Mouse (Mus musculus) neural tube, embryonic 15.5 days (tissue): ENCODE measurements at regions not wholly inside any gene's neighbourhood (a gene's known extent, or its start where the extent isn't known, plus 50 kb on each side); places are given as distances from the start of the nearest gene placed in this dataset.
"Not testable (repeated sequence)": the region's sequence is repeated elsewhere in the genome, so short reads cannot be mapped to it uniquely, and the experiment has no call there.

Source experiments
- ATAC-seq: fragments of 200-750 bp; cut with Nextera tagmentation; 2 replicates; pipeline ENCODE4 v1.8.0; 2017; ENCODE audit warnings: mild to moderate bottlenecking, moderate TSS enrichment, moderate library complexity; ENCODE audit not compliant: low FRiP score
- H3K27ac ChIP-seq: fragments of 300-500 bp; sonication (generic); replicated peaks from 2 replicates; pipeline ENCODE4 v1.5.1; 2015; ENCODE audit warnings: mild to moderate bottlenecking, inconsistent platforms
- H3K27me3 ChIP-seq: fragments of 300-500 bp; sonication (generic); replicated peaks from 2 replicates; pipeline ENCODE4 v1.6.1; 2015; ENCODE audit warnings: inconsistent platforms
- H3K36me3 ChIP-seq: fragments of 300-500 bp; sonication (generic); 2 replicates; pipeline ENCODE4 v1.6.1; 2015; ENCODE audit warnings: inconsistent platforms
- H3K4me1 ChIP-seq: fragments of 300-500 bp; sonication (generic); 2 replicates; pipeline ENCODE4 v1.6.1; 2015; ENCODE audit warnings: inconsistent platforms
- H3K4me2 ChIP-seq: fragments of 300-500 bp; sonication (generic); 2 replicates; pipeline ENCODE4 v1.6.1; 2015; ENCODE audit warnings: inconsistent platforms, mild to moderate bottlenecking, moderate library complexity
- H3K4me3 ChIP-seq: fragments of 300-500 bp; sonication (generic); replicated peaks from 2 replicates; pipeline ENCODE4 v1.5.1; 2015; ENCODE audit warnings: mild to moderate bottlenecking, inconsistent platforms
- H3K9ac ChIP-seq: fragments of 300-500 bp; sonication (generic); replicated peaks from 2 replicates; pipeline ENCODE4 v1.6.1; 2015; ENCODE audit warnings: mild to moderate bottlenecking, inconsistent platforms
- H3K9me3 ChIP-seq: fragments of 300-500 bp; sonication (generic); replicated peaks from 2 replicates; pipeline ENCODE4 v1.6.1; 2016; ENCODE audit warnings: inconsistent platforms
- WGBS: fragments of 180-500 bp; shearing (Covaris S2); methylation state at CpG from one replicate; pipeline ENCODE4 v1.1.7; 2015; ENCODE audit warnings: mixed read lengths; 5-methylcytosine and 5-hydroxymethylcytosine counted together

- Histone ChIP-seq H3K27me3 (0 out of 2 replicates have a peak, but pooled peaks cover 2% of the 10 kb centered on the region), H3K9me3 (no peaks in the 10 kb centered on the region), H3K36me3 (no peaks in the 10 kb centered on the region), H3K27ac (peak overlapping the region; percentile 80), H3K4me3 (no peak overlapping the region), H3K9ac (no peak overlapping the region; the same call in 1 of the 2 replicates), H3K4me2 (no peak overlapping the region), H3K4me1 (peaks cover 42% of the 10 kb centered on the region)
- WGBS = 11% methylated on average over 11 of the region's 11 CpGs
- ATAC-seq = peak; percentile 48
Observed at GRCm38 (mm10) chr12:29356681-29357397, 171.3 kb upstream of the Myt1l start.

GRCm38 (mm10) chr12:29361236-29361635 lies 166.9 kb upstream of the Myt1l start:
- WGBS = 93% methylated on average over 6 of the region's 6 CpGs
- H3K9ac ChIP-seq = no peak overlapping the region
- ATAC-seq = no peak
- peaks cover 21% of the 10 kb centered on the region for H3K4me1 ChIP-seq
- H3K4me3 ChIP-seq = no peak overlapping the region
- no peak overlapping the region for H3K27ac ChIP-seq
- 0 out of 2 replicates have a peak, but pooled peaks cover 2% of the 10 kb centered on the region for H3K27me3 ChIP-seq
- H3K4me2 ChIP-seq = no peak overlapping the region
- H3K9me3 ChIP-seq = no peaks in the 10 kb centered on the region
- H3K36me3 ChIP-seq = no peaks in the 10 kb centered on the region

- Histone ChIP-seq H3K4me2 (peak overlapping the region; percentile 49), H3K27ac (peak overlapping the region; percentile 86), H3K9ac (peak overlapping the region; percentile 23; the same call in 1 of the 2 replicates), H3K4me1 (peaks cover 25% of the 10 kb centered on the region)
- H3K27me3 ChIP-seq, H3K36me3 ChIP-seq, H3K9me3 ChIP-seq, H3K4me3 ChIP-seq: not testable (repeated sequence)
- WGBS = 23% methylated on average over 3 of the region's 3 CpGs
- ATAC-seq = peak; percentile 18; the same call in 1 of the 2 replicates
Observed at GRCm38 (mm10) chr12:29367741-29368106, 160.5 kb upstream of the Myt1l start.

- 5% methylated on average over 19 of the region's 19 CpGs for WGBS
- Histone ChIP-seq H3K9me3 (no peaks in the 10 kb centered on the region), H3K4me3 (peak overlapping the region; percentile 10), H3K9ac (peak overlapping the region; percentile 23), H3K4me1 (peaks cover 25% of the 10 kb centered on the region), H3K4me2 (peak overlapping the region; percentile 49), H3K36me3 (no peaks in the 10 kb centered on the region), H3K27ac (peak overlapping the region; percentile 86), H3K27me3 (no peaks in the 10 kb centered on the region)
- peak; percentile 72 for ATAC-seq
Observed at GRCm38 (mm10) chr12:29368107-29368819, 159.9 kb upstream of the Myt1l start.

GRCm38 (mm10) chr12:29368820-29369175 lies 159.4 kb upstream of the Myt1l start:
- H3K36me3 ChIP-seq = no peaks in the 10 kb centered on the region
- H3K27me3 ChIP-seq = no peaks in the 10 kb centered on the region
- peaks cover 25% of the 10 kb centered on the region for H3K4me1 ChIP-seq
- H3K4me2 ChIP-seq = peak overlapping the region; percentile 49
- no peaks in the 10 kb centered on the region for H3K9me3 ChIP-seq
- 7% methylated on average over 5 of the region's 5 CpGs for WGBS
- H3K4me3 ChIP-seq = peak overlapping the region; percentile 10
- ATAC-seq = peak; percentile 43
- H3K9ac ChIP-seq = peak overlapping the region; percentile 23; the same call in 1 of the 2 replicates
- H3K27ac ChIP-seq = peak overlapping the region; percentile 86

GRCm38 (mm10) chr12:29391756-29392155 lies 136.4 kb upstream of the Myt1l start:
- no peaks in the 10 kb centered on the region for H3K27me3 ChIP-seq
- H3K4me2 ChIP-seq = no peak overlapping the region
- no peak overlapping the region for H3K4me3 ChIP-seq
- WGBS = 88% methylated on average over 5 of the region's 5 CpGs
- H3K9me3 ChIP-seq = no peaks in the 10 kb centered on the region
- no peak overlapping the region for H3K9ac ChIP-seq
- no peak overlapping the region for H3K27ac ChIP-seq
- no peak for ATAC-seq
- H3K36me3 ChIP-seq = no peaks in the 10 kb centered on the region
- no peaks in the 10 kb centered on the region for H3K4me1 ChIP-seq

- H3K9me3 ChIP-seq = no peaks in the 10 kb centered on the region
- ATAC-seq = no peak
- no peaks in the 10 kb centered on the region for H3K4me1 ChIP-seq
- no peak overlapping the region for H3K4me3 ChIP-seq
- H3K27me3 ChIP-seq = no peaks in the 10 kb centered on the region
- H3K9ac ChIP-seq = no peak overlapping the region
- no peak overlapping the region for H3K27ac ChIP-seq
- no peak overlapping the region for H3K4me2 ChIP-seq
- H3K36me3 ChIP-seq = no peaks in the 10 kb centered on the region
- WGBS = 74% methylated on average over 1 of the region's 1 CpGs
Observed at GRCm38 (mm10) chr12:29394271-29394670, 133.9 kb upstream of the Myt1l start.

GRCm38 (mm10) chr12:29394881-29395280 lies 133.3 kb upstream of the Myt1l start:
- ATAC-seq = no peak; the same call in 1 of the 2 replicates
- no peaks in the 10 kb centered on the region for H3K27me3 ChIP-seq
- H3K4me1 ChIP-seq = no peaks in the 10 kb centered on the region
- H3K36me3 ChIP-seq = no peaks in the 10 kb centered on the region
- 16% methylated on average over 6 of the region's 6 CpGs for WGBS
- H3K4me3 ChIP-seq = no peak overlapping the region
- H3K9me3 ChIP-seq = no peaks in the 10 kb centered on the region
- no peak overlapping the region for H3K27ac ChIP-seq
- H3K4me2 ChIP-seq = no peak overlapping the region
- no peak overlapping the region for H3K9ac ChIP-seq

GRCm38 (mm10) chr12:29395401-29395982 lies 132.7 kb upstream of the Myt1l start:
- no peak for ATAC-seq
- 90% methylated on average over 14 of the region's 14 CpGs for WGBS

GRCm38 (mm10) chr12:29404434-29404833 lies 123.8 kb upstream of the Myt1l start:
- Histone ChIP-seq H3K4me1 (no peaks in the 10 kb centered on the region), H3K36me3 (no peaks in the 10 kb centered on the region), H3K9ac (no peak overlapping the region), H3K27me3 (no peaks in the 10 kb centered on the region), H3K4me3 (no peak overlapping the region), H3K4me2 (no peak overlapping the region), H3K27ac (no peak overlapping the region), H3K9me3 (no peaks in the 10 kb centered on the region)
- no peak for ATAC-seq
- WGBS = 18% methylated on average over 1 of the region's 1 CpGs

More at GRCm38 (mm10) chr12:29395401-29395982, 132.7 kb upstream of the Myt1l start:
- H3K4me2 ChIP-seq = no peak overlapping the region
- no peak overlapping the region for H3K4me3 ChIP-seq
- H3K4me1 ChIP-seq = no peaks in the 10 kb centered on the region
- no peaks in the 10 kb centered on the region for H3K9me3 ChIP-seq
- no peak overlapping the region for H3K9ac ChIP-seq
- H3K27ac ChIP-seq = no peak overlapping the region
- H3K36me3 ChIP-seq = no peaks in the 10 kb centered on the region
- H3K27me3 ChIP-seq = no peaks in the 10 kb centered on the region

GRCm38 (mm10) chr12:29409336-29410055 lies 118.7 kb upstream of the Myt1l start:
- Histone ChIP-seq H3K4me1 (no peaks in the 10 kb centered on the region), H3K36me3 (no peaks in the 10 kb centered on the region), H3K4me2 (no peak overlapping the region), H3K27ac (no peak overlapping the region), H3K9ac (no peak overlapping the region), H3K4me3 (no peak overlapping the region), H3K9me3 (no peaks in the 10 kb centered on the region), H3K27me3 (no peaks in the 10 kb centered on the region)
- no peak for ATAC-seq
- WGBS = 86% methylated on average over 8 of the region's 8 CpGs
